Mouse (Mus musculus): ENCODE measurements around the gene Pde1a.

The Pde1a gene

GRCm38 (mm10) chr2:80128861-80129698 is at the start of gene Pde1a:
Gene Pde1a (minus strand): TSS chr2:80129458.
- DNase-seq: no peak

GRCm38 (mm10) chr2:80178608-80179280 is 49.5 kb upstream of the Pde1a start:
- peak; percentile 31 for DNase-seq

- no peak for DNase-seq
Observed at GRCm38 (mm10) chr2:80178154-80178553, 48.9 kb upstream of the Pde1a start.

- no peak for DNase-seq
Observed at GRCm38 (mm10) chr2:80168103-80168502, 38.8 kb upstream of the Pde1a start.

GRCm38 (mm10) chr2:80158784-80159183 is 29.5 kb upstream of the Pde1a start:
- no peak for DNase-seq

- no peak for DNase-seq
Observed at GRCm38 (mm10) chr2:80158196-80158595, 28.9 kb upstream of the Pde1a start.

- DNase-seq: no peak
Observed at GRCm38 (mm10) chr2:80150019-80150418, 20.8 kb upstream of the Pde1a start.

GRCm38 (mm10) chr2:80149332-80149731 is 20.1 kb upstream of the Pde1a start:
- DNase-seq: no peak

GRCm38 (mm10) chr2:80135076-80135475 is 5.8 kb upstream of the Pde1a start:
- DNase-seq: no peak

GRCm38 (mm10) chr2:80132677-80133076 is 3.4 kb upstream of the Pde1a start:
- DNase-seq: no peak

GRCm38 (mm10) chr2:80126663-80127062 is 2.6 kb downstream of the Pde1a start:
- DNase-seq: no peak

- DNase-seq: no peak
Observed at GRCm38 (mm10) chr2:80086891-80087290, 42.4 kb downstream of the Pde1a start.

GRCm38 (mm10) chr2:80080090-80080821 is 49.0 kb downstream of the Pde1a start:
- peak; percentile 74 for DNase-seq

- no peak for DNase-seq
Observed at GRCm38 (mm10) chr2:80079618-80080017, 49.6 kb downstream of the Pde1a start.

- DNase-seq: no peak
Observed at GRCm38 (mm10) chr2:80076323-80076722, 52.9 kb downstream of the Pde1a start.

- peak; percentile 67 for DNase-seq
Observed at GRCm38 (mm10) chr2:80074531-80074930, 54.7 kb downstream of the Pde1a start.

- no peak for DNase-seq
Observed at GRCm38 (mm10) chr2:80074046-80074445, 55.2 kb downstream of the Pde1a start.

- no peak for DNase-seq
Observed at GRCm38 (mm10) chr2:80073426-80073825, 55.8 kb downstream of the Pde1a start.

GRCm38 (mm10) chr2:80069745-80070144 is 59.5 kb downstream of the Pde1a start:
- no peak for DNase-seq

- DNase-seq: no peak
Observed at GRCm38 (mm10) chr2:80066449-80066848, 62.8 kb downstream of the Pde1a start.

GRCm38 (mm10) chr2:80056062-80056461 is 73.2 kb downstream of the Pde1a start:
- DNase-seq: no peak

- DNase-seq: no peak
Observed at GRCm38 (mm10) chr2:80054042-80054441, 75.2 kb downstream of the Pde1a start.

- no peak for DNase-seq
Observed at GRCm38 (mm10) chr2:80046751-80047513, 82.3 kb downstream of the Pde1a start.
